Mouse (Mus musculus) embryonic fibroblast, embryonic 13.5 days (primary cell): Measurements from ENCODE around the gene Rab5b. TPM values are rescaled to one million over a fixed set of nuclear protein-coding genes. Genes with fewer than 3 reads are reported as not detected.

Experiments used
- H3K27ac ChIP-seq: 2 replicates; pipeline ENCODE4 v1.5.1; 2012; ENCODE audit warnings: low read length, control low read depth, inconsistent platforms; ENCODE audit not compliant: insufficient read depth
- H3K4me1 ChIP-seq: 2 replicates; pipeline ENCODE4 v1.6.1; 2011; ENCODE audit warnings: low read length; ENCODE audit not compliant: control insufficient read depth, insufficient read depth
- H3K4me3 ChIP-seq: 2 replicates; pipeline ENCODE4 v1.5.1; 2011; ENCODE audit warnings: mild to moderate bottlenecking, control low read depth, low read length; ENCODE audit not compliant: insufficient read depth
- CTCF ChIP-seq: IDR thresholded peaks from 2 replicates; pipeline ENCODE4 v1.5.1; 2011; ENCODE audit warnings: mild to moderate bottlenecking, control low read depth, low read length, moderate library complexity, borderline replicate concordance; ENCODE audit not compliant: insufficient read depth
- POLR2A ChIP-seq: IDR thresholded peaks from 2 replicates; pipeline ENCODE4 v1.6.1; 2011; ENCODE audit warnings: low read depth, mild to moderate bottlenecking, control low read depth, low read length, moderate library complexity
- polyA plus RNA-seq: library from polyadenylated mRNA; stranded (reverse); fragments of >200 nt; gene quantifications from 2 replicates; pipeline ENCODE4 v1.2.4, GENCODE M21; 2011; ENCODE audit warnings: low read depth; ENCODE audit not compliant: missing spikeins, insufficient read length

Gene Rab5b
- polyA plus RNA-seq, 1 experiment, result 96.7 TPM

DNA sequence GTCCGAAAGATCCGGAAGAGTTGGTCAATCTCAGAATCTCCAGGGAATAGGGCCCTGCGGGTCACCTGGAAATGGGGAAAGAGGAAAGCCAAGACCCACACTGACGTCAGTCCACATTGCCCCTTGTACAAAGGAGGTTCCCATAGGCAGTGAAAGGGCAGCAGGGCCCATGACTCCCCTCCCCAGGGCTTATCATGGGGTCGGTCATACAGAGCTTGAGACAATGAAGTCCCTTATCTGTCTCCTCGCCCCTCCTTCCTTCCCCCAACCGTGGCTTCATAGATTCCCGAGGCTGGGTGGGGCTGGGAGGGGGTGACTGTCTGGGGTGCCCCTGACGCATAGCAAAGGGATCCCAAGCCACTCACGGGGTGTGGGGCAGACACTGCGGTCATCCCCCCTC lies 3.5 kb upstream of the Rab5b start:
- TF ChIP-seq CTCF (no peak), POLR2A (no peak)
- H3K4me1 ChIP-seq, result 0 out of 2 replicates have a peak, but pooled peaks cover 2% of the 10 kb centered on the region
- no peak overlapping the region for H3K27ac ChIP-seq
- H3K4me3 ChIP-seq, result no peak overlapping the region

DNA sequence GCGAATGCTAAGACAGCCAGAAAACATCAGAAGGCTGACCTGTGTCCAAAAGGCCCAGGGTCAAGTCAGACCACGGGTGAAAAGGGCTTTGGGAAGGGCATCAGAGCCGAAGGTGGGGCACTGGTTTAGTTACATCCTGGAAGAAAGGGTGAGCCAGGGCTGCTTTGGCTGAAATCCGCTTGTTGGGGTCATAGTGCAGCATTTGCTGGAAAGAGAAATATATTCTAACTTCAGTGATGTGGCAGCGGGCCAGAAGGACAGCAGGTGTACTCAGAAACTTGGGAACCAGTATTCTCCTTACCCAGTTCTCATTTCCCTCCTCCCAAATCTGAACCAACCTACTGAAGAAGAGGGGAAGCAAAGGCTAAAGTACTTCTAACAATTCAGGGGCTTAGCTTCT lies 2.9 kb upstream of the Rab5b start:
- 0 out of 2 replicates have a peak, but pooled peaks cover 2% of the 10 kb centered on the region for H3K4me1 ChIP-seq
- no peak overlapping the region for H3K4me3 ChIP-seq
- no peak overlapping the region for H3K27ac ChIP-seq
- TF ChIP-seq POLR2A, result no peak
- no peak for TF ChIP-seq CTCF

DNA sequence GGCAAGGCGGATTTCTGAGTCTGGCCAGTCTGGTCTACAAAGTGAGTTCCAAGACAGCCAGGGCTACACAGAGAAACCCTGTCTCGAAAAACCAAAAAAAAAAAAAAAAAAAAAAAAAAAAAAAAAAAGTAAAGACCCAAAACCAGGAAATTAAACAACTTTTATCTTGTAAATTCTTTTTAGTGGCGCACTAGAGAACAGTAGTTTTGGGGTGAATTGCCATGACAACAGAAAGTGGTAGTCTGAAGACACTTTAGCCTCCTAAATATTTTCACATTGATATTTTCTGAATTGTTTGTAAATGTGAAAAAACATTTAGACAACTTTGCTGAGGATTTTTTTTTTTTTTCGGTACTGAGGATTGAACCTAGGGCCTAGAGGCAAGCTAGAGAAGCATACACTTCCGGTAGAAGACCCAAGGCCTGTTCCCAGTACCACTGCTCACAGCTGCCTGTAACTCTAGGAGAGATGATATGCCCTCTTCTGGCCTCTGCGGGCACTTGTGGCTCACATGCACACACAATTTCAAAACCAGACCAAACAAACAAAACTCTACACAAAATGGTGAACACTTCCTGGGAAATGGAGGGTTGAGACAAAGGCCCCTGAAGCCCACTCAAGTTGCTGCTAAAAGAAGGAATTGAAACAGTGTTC lies 1.1 kb upstream of the Rab5b start:
- no peak overlapping the region for H3K4me3 ChIP-seq
- H3K4me1 ChIP-seq, result 0 out of 2 replicates have a peak, but pooled peaks cover 2% of the 10 kb centered on the region
- TF ChIP-seq POLR2A (no peak), CTCF (no peak)
- no peak overlapping the region for H3K27ac ChIP-seq

DNA sequence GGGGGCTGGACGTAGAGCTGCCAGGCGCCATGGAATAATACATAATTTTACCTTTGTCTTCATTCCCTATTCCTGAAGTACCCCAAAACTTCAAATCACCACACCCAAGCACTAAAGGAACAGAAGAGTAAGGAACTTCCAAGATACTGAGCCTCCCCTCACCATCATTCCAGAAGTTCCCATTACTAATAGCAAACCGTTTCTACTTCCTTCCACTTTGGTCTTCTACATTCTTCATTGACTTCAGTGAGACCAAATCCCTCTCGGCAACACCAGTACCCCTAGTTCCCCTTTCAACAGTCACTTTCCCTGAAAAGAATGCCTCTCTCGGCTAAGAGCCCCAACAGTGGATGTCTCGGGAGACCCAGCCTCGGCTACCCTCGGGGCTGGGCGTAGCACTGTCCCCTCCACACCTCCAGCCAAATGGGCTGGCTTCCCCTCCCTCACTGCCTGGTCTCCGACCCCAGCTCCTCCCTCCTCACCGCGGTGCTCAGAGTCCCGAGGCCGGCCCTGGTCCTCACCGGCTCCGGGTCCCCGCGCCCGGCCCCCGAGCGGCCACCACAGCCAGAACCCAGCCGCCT lies 563 bp downstream of the Rab5b start:
- TF ChIP-seq POLR2A, result no peak
- TF ChIP-seq CTCF, result no peak
- H3K4me1 ChIP-seq, result 0 out of 2 replicates have a peak, but pooled peaks cover 2% of the 10 kb centered on the region
- peak overlapping the region; percentile 67 for H3K27ac ChIP-seq
- peak overlapping the region; percentile 93 for H3K4me3 ChIP-seq

DNA sequence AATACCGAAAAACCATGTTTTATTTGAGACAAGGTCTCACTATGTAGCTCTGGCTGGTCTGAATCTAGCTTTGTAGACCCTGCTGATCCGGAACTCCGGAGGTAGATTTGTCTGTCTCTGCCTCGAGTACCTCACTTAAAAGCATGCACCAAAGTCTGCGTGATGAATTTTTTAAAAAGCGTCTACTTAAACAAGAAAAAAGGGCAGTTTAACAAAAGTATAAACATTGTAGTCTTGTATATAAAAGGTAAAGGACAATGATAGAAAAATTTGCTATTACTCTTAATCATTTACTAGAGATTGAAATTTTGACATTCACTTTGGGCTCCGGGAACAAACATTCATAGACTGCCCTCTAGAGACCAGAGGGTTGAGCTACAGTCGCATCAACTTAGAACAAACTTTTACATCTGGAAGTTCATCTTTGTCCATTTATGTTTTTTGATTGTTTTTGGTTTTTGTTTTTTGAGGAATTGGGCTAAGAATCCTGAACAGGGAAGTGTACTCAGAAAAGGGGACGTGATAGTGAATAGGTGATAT lies 21.5 kb downstream of the Rab5b start:
- no peak overlapping the region; the same call in 1 of the 2 replicates for H3K27ac ChIP-seq
- TF ChIP-seq POLR2A, result no peak
- no peak for TF ChIP-seq CTCF

DNA sequence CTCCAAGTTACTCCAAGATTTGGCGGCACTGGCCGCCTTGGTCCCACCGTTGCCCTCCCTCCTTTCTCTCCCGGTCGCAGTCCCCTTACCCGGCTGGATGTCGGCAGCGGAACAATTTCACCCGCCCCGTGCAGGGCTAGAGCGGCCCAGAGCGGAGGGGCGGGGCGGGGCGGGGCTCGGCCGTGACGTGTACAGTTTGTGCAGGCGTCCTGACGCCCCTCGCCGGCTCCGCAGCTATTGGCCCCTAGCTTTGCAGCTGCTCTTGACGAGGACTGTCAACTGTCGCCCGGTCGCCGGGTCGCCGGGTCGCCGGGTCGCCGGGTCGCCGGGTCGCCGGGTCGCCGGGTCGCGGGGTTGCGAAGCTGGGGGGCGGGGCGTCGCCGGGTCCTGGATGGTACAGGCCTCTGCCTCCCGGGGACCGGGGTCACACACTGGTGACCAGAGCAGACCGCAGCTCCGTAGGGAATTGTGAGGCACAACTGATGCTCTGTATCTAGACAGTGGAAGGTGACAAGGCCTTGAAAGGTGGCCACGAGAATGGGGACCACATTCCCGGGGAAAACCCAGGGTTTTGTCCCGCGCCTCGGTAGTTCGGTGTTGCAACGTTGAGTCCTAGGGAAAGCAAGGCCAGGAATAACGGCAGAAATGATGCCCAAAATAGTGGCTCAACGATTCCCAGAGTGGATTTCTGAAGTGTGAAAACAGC lies 22.1 kb downstream of the Rab5b start, which contains the start of gene Suox:
Gene Suox, minus strand, starts transcription at position 311 of the 706 bp plus-strand sequence.
- peak within 1 kb of the TSS; percentile 60 for H3K4me3 ChIP-seq

More for the DNA sequence above, 21.5 kb downstream of the Rab5b start:
- Histone ChIP-seq H3K4me1 (peaks cover 5% of the 10 kb centered on the region), H3K4me3 (peak overlapping the region; percentile 51)

DNA sequence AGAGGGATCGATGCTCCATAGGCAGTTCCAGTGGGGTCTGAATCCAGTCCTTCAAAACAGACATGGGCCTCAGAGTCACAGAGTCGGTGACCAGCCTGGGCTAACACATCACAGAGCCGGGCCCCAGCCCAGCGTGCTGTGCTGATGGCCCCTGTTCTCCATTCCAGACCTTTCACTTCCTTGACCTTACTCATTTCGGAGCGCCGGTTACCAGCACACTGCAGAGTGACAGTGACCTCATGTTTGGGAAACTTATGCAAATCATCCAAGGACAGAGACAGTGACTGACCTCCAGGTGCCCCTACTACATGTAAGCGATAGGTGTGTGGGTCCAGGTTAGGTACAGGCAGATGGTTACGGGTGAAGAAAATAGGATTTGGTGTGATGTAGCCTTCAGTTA lies 24.9 kb downstream of the Rab5b start:
- H3K4me3 ChIP-seq, result no peak overlapping the region
- no peak for TF ChIP-seq CTCF
- no peak for TF ChIP-seq POLR2A
- H3K27ac ChIP-seq, result no peak overlapping the region
- peaks cover 7% of the 10 kb centered on the region for H3K4me1 ChIP-seq

More for the DNA sequence above, 22.1 kb downstream of the Rab5b start, which contains the start of gene Suox:
- H3K4me1 ChIP-seq, result peaks cover 7% of the 10 kb centered on the region
- no peak within 1 kb of the TSS; the same call in 1 of the 2 replicates for H3K27ac ChIP-seq
- TF ChIP-seq POLR2A (peak; percentile 84), CTCF (no peak)

DNA sequence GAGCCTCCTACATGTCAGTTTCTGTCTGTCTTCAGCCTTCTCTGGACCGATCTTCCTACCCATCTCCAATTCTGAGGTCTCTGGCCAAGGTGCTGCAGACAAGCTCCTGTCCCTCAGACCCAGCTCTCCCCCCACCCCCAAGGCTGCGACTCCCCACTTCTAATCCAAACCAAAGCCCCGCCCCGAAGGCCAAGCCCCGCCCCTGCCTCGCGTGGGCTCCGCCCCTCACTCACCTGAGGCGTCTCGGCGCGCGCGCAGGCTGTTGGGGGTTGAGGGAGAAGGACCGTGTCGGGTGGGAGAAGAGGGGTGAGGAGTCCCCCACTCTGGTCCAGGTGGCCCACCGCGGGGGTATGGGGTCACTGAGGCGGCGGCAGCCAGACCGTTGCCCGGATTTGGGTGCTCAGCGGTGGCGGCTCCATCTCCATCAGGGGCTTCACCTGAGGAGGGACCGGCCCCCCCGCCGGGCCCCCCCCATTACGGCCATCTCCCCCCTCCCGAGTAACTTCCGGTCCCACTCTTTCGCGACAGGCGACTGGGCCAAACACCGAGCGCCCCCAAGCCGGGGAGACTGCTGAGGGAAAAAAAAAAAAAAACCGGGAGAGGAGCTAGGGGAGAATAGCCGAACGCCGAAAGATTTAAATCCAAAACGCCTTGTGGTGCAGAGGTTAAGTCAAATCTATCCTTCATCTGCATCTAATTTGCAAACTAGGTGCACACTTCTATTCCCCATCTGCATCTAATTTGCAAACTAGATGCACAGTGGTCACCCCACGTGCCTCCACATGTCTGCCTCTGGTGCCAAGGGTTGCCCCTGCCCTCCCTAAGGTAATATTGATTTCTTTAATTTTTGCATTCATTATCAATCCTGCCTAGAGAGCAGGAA lies 27.0 kb downstream of the Rab5b start:
- TF ChIP-seq CTCF, result no peak
- Histone ChIP-seq H3K4me1 (peaks cover 7% of the 10 kb centered on the region), H3K4me3 (peak overlapping the region; percentile 54), H3K27ac (no peak overlapping the region)

DNA sequence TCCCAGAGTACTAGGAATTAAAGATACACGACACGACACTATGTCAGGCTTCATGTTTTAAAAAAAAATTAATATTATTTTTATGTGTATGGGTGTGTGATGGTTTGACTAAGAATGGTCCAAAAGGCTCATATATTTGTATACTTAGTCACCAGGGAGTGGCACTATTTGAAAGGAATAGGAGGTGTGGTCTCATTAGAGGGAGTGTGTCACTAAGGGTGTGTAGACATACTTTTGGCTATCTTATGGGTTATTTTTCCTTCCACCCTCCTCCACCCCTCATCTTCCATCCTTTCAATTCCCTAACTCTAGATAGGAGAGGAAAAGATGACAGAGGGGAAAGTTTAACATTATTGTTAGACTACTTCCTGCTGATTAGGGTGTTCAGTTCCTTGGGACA lies 30.3 kb downstream of the Rab5b start:
- H3K4me3 ChIP-seq, result no peak overlapping the region
- peaks cover 7% of the 10 kb centered on the region for H3K4me1 ChIP-seq
- TF ChIP-seq POLR2A (no peak), CTCF (no peak)
- H3K27ac ChIP-seq, result no peak overlapping the region
